Mouse (Mus musculus) MEL (cell line): Measurements from ENCODE around the gene Rbpj. TPM values are rescaled to one million over a fixed set of nuclear protein-coding genes. Genes with fewer than 3 reads are reported as not detected.

Experiments
- DNase-seq: peaks from one replicate; pipeline ENCODE4 v3.0.0; 2011; ENCODE audit warnings: low read depth, low spot score
- H3K27ac ChIP-seq: 2 replicates; pipeline ENCODE4 v1.5.1; 2012; ENCODE audit warnings: low read depth, mild to moderate bottlenecking, control low read depth, low read length, moderate library complexity; ENCODE audit not compliant: control insufficient read depth
- H3K27me3 ChIP-seq, 2 experiments: fragments of 150-350 bp in 1 of 2; sonication (generic) in 1 of 2; 2 replicates each; pipeline ENCODE4 v1.6.1; 2012; ENCODE audit warnings: low read length in 2 of 2, mild to moderate bottlenecking in 2 of 2, improper control_type of control experiment in 1 of 2, moderate library complexity in 1 of 2; ENCODE audit not compliant: insufficient read depth in 2 of 2, control insufficient read depth in 1 of 2
- H3K36me3 ChIP-seq, 2 experiments: 2 replicates each; pipeline ENCODE4 v1.6.1; 2012 to 2014; ENCODE audit warnings: low read length in 2 of 2, improper control_type of control experiment in 1 of 2, inconsistent platforms in 1 of 2, mild to moderate bottlenecking in 1 of 2; ENCODE audit not compliant: insufficient read depth in 2 of 2, control insufficient read depth in 1 of 2
- H3K4me1 ChIP-seq, 2 experiments: fragments of 150-350 bp in 1 of 2; sonication (generic) in 1 of 2; 2 replicates each; pipeline ENCODE4 v1.6.1; 2012; ENCODE audit warnings: low read length in 2 of 2, improper control_type of control experiment in 1 of 2, mild to moderate bottlenecking in 1 of 2; ENCODE audit not compliant: insufficient read depth in 2 of 2, control insufficient read depth in 1 of 2
- H3K4me3 ChIP-seq, 2 experiments: fragments of 150-350 bp in 1 of 2; sonication (generic) in 1 of 2; 2 replicates each; pipeline ENCODE4 v1.5.1; 2012; ENCODE audit warnings: low read depth in 2 of 2, low read length in 2 of 2, mild to moderate bottlenecking in 2 of 2, moderate library complexity in 2 of 2, control low read depth in 1 of 2, improper control_type of control experiment in 1 of 2; ENCODE audit not compliant: control insufficient read depth in 1 of 2, insufficient read depth in 1 of 2
- H3K79me2 ChIP-seq: 2 replicates; pipeline ENCODE4 v1.6.1; 2012; ENCODE audit warnings: mild to moderate bottlenecking, low read length, moderate library complexity; ENCODE audit not compliant: control insufficient read depth, poor library complexity, insufficient read depth
- H3K9ac ChIP-seq: 2 replicates; pipeline ENCODE4 v1.6.1; 2012; ENCODE audit warnings: low read depth, mild to moderate bottlenecking, control low read depth, low read length, moderate library complexity; ENCODE audit not compliant: control insufficient read depth, poor library complexity, severe bottlenecking
- H3K9me3 ChIP-seq: fragments of 150-350 bp; sonication (generic); replicated peaks from 2 replicates; pipeline ENCODE4 v1.6.1; 2012; ENCODE audit warnings: mild to moderate bottlenecking, low read length, improper control_type of control experiment, moderate library complexity; ENCODE audit not compliant: insufficient read depth
- BHLHE40 ChIP-seq: IDR thresholded peaks from 2 replicates; pipeline ENCODE4 v1.6.1; 2012; ENCODE audit warnings: low read depth, mild to moderate bottlenecking, inconsistent platforms, low read length, improper control_type of control experiment, borderline replicate concordance
- CHD2 ChIP-seq: IDR thresholded peaks from 2 replicates; pipeline ENCODE4 v1.6.1; 2011; ENCODE audit warnings: low read length, improper control_type of control experiment
- ELF1 ChIP-seq: IDR thresholded peaks from 2 replicates; pipeline ENCODE4 v1.6.1; 2014; ENCODE audit warnings: low read depth, mild to moderate bottlenecking, inconsistent platforms, low read length, improper control_type of control experiment, moderate library complexity
- ETS1 ChIP-seq: IDR thresholded peaks from 2 replicates; pipeline ENCODE4 v1.6.1; 2012; ENCODE audit warnings: low read depth, mild to moderate bottlenecking, inconsistent platforms, low read length, improper control_type of control experiment, moderate library complexity
- GABPA ChIP-seq: IDR thresholded peaks from 2 replicates; pipeline ENCODE4 v1.6.1; 2012; ENCODE audit warnings: low read depth, mild to moderate bottlenecking, inconsistent platforms, low read length, improper control_type of control experiment, moderate library complexity
- HCFC1 ChIP-seq: IDR thresholded peaks from 2 replicates; pipeline ENCODE4 v1.6.1; 2012; ENCODE audit warnings: low read depth, mild to moderate bottlenecking, inconsistent platforms, low read length, improper control_type of control experiment, moderate library complexity
- MAFK ChIP-seq: IDR thresholded peaks from 2 replicates; pipeline ENCODE4 v1.6.1; 2011; ENCODE audit warnings: low read depth, mild to moderate bottlenecking, low read length, improper control_type of control experiment, borderline replicate concordance
- MAX ChIP-seq: IDR thresholded peaks from 2 replicates; pipeline ENCODE4 v1.6.1; 2011; ENCODE audit warnings: low read length, improper control_type of control experiment
- MEF2A ChIP-seq: IDR thresholded peaks from 2 replicates; pipeline ENCODE4 v1.6.1; 2014; ENCODE audit warnings: low read depth, mild to moderate bottlenecking, inconsistent platforms, low read length, improper control_type of control experiment; ENCODE audit not compliant: poor library complexity, insufficient replicate concordance, severe bottlenecking; ENCODE audit errors: extremely low read depth
- MYB ChIP-seq: IDR thresholded peaks from 2 replicates; pipeline ENCODE4 v1.6.1; 2011; ENCODE audit warnings: mild to moderate bottlenecking, low read depth, low read length, improper control_type of control experiment
- MYC ChIP-seq: IDR thresholded peaks from 2 replicates; pipeline ENCODE4 v1.6.1; 2011; ENCODE audit warnings: low read depth, mild to moderate bottlenecking, low read length, improper control_type of control experiment, moderate library complexity
- NELFE ChIP-seq: IDR thresholded peaks from 2 replicates; pipeline ENCODE4 v1.6.1; 2011; ENCODE audit warnings: low read depth, low read length, improper control_type of control experiment
- NRF1 ChIP-seq: IDR thresholded peaks from 2 replicates; pipeline ENCODE4 v1.6.1; 2014; ENCODE audit warnings: low read depth, mild to moderate bottlenecking, inconsistent platforms, low read length, improper control_type of control experiment, moderate library complexity; ENCODE audit not compliant: poor library complexity, insufficient read depth, severe bottlenecking
- POLR2A ChIP-seq, 2 experiments: IDR thresholded peaks; 2 replicates each; pipeline ENCODE4 v1.6.1; 2011 to 2012; ENCODE audit warnings: low read length in 2 of 2, mild to moderate bottlenecking in 2 of 2, control low read depth in 1 of 2, improper control_type of control experiment in 1 of 2, low read depth in 1 of 2, moderate library complexity in 1 of 2; ENCODE audit not compliant: control insufficient read depth in 1 of 2, insufficient read depth in 1 of 2, poor library complexity in 1 of 2
- POLR2AphosphoS2 ChIP-seq: IDR thresholded peaks from 2 replicates; pipeline ENCODE4 v1.6.1; 2011; ENCODE audit warnings: low read length, improper control_type of control experiment
- POLR2AphosphoS5 ChIP-seq: IDR thresholded peaks from 2 replicates; pipeline ENCODE4 v1.6.1; 2012; ENCODE audit warnings: low read depth, borderline replicate concordance, mild to moderate bottlenecking, inconsistent platforms, low read length, moderate library complexity, mixed read lengths
- SIN3A ChIP-seq: IDR thresholded peaks from 2 replicates; pipeline ENCODE4 v1.6.1; 2012; ENCODE audit warnings: low read length, improper control_type of control experiment, inconsistent platforms
- TAL1 ChIP-seq: IDR thresholded peaks from 2 replicates; pipeline ENCODE4 v1.6.1; 2012; ENCODE audit warnings: mild to moderate bottlenecking, inconsistent platforms, low read length, moderate library complexity, mixed read lengths
- TBP ChIP-seq: IDR thresholded peaks from 2 replicates; pipeline ENCODE4 v1.8.0; 2011; ENCODE audit warnings: low read depth, low read length, improper control_type of control experiment
- TCF12 ChIP-seq: IDR thresholded peaks from 2 replicates; pipeline ENCODE4 v1.6.1; 2014; ENCODE audit warnings: low read depth, mild to moderate bottlenecking, inconsistent platforms, low read length, improper control_type of control experiment, moderate library complexity
- UBTF ChIP-seq: IDR thresholded peaks from 2 replicates; pipeline ENCODE4 v1.6.1; 2012; ENCODE audit warnings: low read depth, mild to moderate bottlenecking, inconsistent platforms, low read length, improper control_type of control experiment, moderate library complexity, borderline replicate concordance; ENCODE audit not compliant: insufficient read depth
- USF2 ChIP-seq, 2 experiments: IDR thresholded peaks; 2 replicates each; pipeline ENCODE4 v1.6.1; 2011 to 2012; ENCODE audit warnings: improper control_type of control experiment in 2 of 2, low read length in 2 of 2, borderline replicate concordance in 1 of 2, inconsistent platforms in 1 of 2, low read depth in 1 of 2, mild to moderate bottlenecking in 1 of 2; ENCODE audit not compliant: insufficient read depth in 1 of 2
- ZKSCAN1 ChIP-seq: IDR thresholded peaks from 2 replicates; pipeline ENCODE4 v1.6.1; 2012; ENCODE audit warnings: low read depth, mild to moderate bottlenecking, inconsistent platforms, low read length, improper control_type of control experiment, moderate library complexity
- ZMIZ1 ChIP-seq: IDR thresholded peaks from 2 replicates; pipeline ENCODE4 v1.6.1; 2012; ENCODE audit warnings: low read depth, mild to moderate bottlenecking, inconsistent platforms, low read length, improper control_type of control experiment, moderate library complexity
- ZNF384 ChIP-seq: IDR thresholded peaks from 2 replicates; pipeline ENCODE4 v1.6.1; 2012; ENCODE audit warnings: low read depth, mild to moderate bottlenecking, inconsistent platforms, low read length, improper control_type of control experiment
- polyA plus RNA-seq, 2 experiments: library from polyadenylated mRNA; stranded (reverse) in 1 of 2; unstranded in 1 of 2; fragments of >175 nt in 1 of 2; fragments of >200 nt in 1 of 2; gene quantifications; 2 replicates each; pipeline versions ENCODE4 v1.2.1 to v1.2.4; 2012; ENCODE audit warnings: low replicate concordance in 2 of 2, low read depth in 1 of 2; ENCODE audit not compliant: insufficient read length in 2 of 2, insufficient read depth in 1 of 2, missing spikeins in 1 of 2
- total RNA-seq: library from RNA; depleted of rRNA; stranded (reverse); fragments of 300-350 nt; gene quantifications from 2 replicates; pipeline ENCODE4 v1.2.3, GENCODE M21; 2012

Rbpj gene
- total and polyA plus RNA-seq, 3 experiments, result 6.0 to 34.5 (median 19.1) TPM

- Histone ChIP-seq H3K9me3 (no peaks in the 10 kb centered on the region), H3K27ac (no peak overlapping the region), H3K36me3 (no peaks in the 10 kb centered on the region), H3K4me3 (no peak overlapping the region), H3K79me2 (no peaks in the 10 kb centered on the region), H3K4me1 (no peaks in the 10 kb centered on the region), H3K27me3 (no peaks in the 10 kb centered on the region), H3K9ac (no peak overlapping the region)
- TF ChIP-seq POLR2AphosphoS5 (no peak), GABPA (no peak), TCF12 (no peak), MYC (no peak), TBP (no peak), ETS1 (no peak), BHLHE40 (no peak), UBTF (no peak), ZNF384 (no peak), MAX (no peak), MAFK (no peak), ZMIZ1 (no peak), POLR2A (IDR thresholded peaks at IDR 0.05; ENCODE audit: control insufficient read depth in 1 of 2, insufficient read depth in 1 of 2, low read depth in 1 of 2, low read length in 2 of 2, poor library complexity in 1 of 2) (no peak), CHD2 (no peak), MYB (no peak), HCFC1 (no peak), ELF1 (no peak), USF2 (IDR thresholded peaks at IDR 0.05; ENCODE audit: borderline replicate concordance in 1 of 2, insufficient read depth in 1 of 2, low read depth in 1 of 2, low read length in 2 of 2) (no peak)
- DNase-seq, result no peak
Observed at GRCm38 (mm10) chr5:53421291-53421690, 44.7 kb upstream of the Rbpj start.

- no peak for DNase-seq
- Histone ChIP-seq H3K9ac (no peak overlapping the region), H3K27me3 (no peaks in the 10 kb centered on the region), H3K4me3 (no peak overlapping the region), H3K9me3 (no peaks in the 10 kb centered on the region), H3K79me2 (no peaks in the 10 kb centered on the region), H3K4me1 (no peaks in the 10 kb centered on the region), H3K27ac (no peak overlapping the region), H3K36me3 (no peaks in the 10 kb centered on the region)
- TF ChIP-seq SIN3A (no peak), POLR2AphosphoS2 (no peak), TAL1 (no peak), NELFE (no peak), MEF2A (no peak), POLR2AphosphoS5 (no peak), ZKSCAN1 (no peak), NRF1 (no peak), MAX (no peak), USF2 (IDR thresholded peaks at IDR 0.05; ENCODE audit: borderline replicate concordance in 1 of 2, insufficient read depth in 1 of 2, low read depth in 1 of 2, low read length in 2 of 2) (no peak)
Observed at GRCm38 (mm10) chr5:53427411-53427810, 38.5 kb upstream of the Rbpj start.
